Mouse (Mus musculus) liver, postnatal 0 days (tissue): ENCODE measurements around the gene Tor2a.

Source experiments
- CTCF ChIP-seq: sonication (generic); IDR thresholded peaks from 2 replicates; pipeline ENCODE4 v1.5.1; 2016; ENCODE audit warnings: antibody characterized with exemption, low read depth
- EP300 ChIP-seq: IDR thresholded peaks from 2 replicates; pipeline ENCODE4 v1.6.1; 2016; ENCODE audit warnings: antibody characterized with exemption, low read depth, mild to moderate bottlenecking

DNA sequence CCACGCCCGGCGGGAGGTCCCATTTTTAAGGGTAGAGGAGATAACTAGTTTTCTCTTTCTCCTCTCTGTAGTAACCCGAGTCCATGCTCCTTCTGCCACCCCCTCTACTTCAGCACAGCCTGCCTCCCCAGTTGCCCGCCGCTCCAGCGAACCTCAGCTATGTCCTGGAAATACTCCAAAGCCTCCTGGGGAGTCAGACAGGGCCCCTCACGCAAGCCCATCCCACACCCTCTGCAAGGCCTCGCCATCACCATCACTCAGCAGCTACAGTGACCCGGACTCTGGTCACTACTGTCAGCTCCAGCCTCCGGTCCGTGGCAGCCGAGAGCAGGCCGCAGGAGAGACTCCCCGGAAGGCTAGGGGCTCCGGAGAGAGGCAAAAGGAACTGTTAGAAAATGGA is 8.0 kb upstream of the Tor2a start:
- no peak for TF ChIP-seq CTCF
- TF ChIP-seq EP300: no peak
